Comparison of ENCODE assay signal across 8 mouse cellular contexts in the genomic region with DNA sequence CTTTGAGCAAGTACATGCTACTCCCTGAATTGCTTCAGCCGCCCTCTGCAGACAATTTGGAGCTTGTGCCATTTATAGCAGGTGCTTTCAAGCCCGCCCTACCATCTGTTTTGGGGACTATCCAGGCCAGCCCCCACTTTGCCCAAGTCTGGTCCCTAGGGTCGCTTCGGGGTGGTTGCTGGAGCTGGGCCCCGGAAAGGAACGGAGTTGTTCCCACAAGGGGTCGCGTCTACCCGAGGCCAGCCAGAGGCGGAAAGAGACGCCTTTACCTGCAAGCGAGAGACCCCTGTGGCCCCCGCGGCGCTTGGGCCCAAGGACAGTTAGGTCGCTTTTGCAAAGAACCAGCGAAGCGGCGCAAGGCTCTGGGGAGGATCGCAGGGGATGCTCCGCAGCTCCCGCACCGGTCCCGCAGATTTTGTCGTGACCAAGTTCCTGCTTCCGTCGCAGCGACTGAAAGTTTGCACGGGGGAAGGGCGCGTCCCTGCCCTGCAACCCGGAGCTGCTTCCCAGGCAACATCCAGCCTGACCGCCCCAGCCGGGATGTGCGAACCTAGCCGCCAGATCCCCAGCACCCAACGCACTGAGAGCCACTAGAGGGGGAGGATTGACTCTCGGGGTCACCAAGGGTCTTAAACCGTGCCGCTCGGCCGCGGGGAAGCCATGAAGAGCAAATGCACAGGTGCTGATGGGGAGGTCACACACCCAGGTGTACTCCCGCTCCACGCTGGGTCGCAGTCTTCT. TPM values are rescaled to one million over a fixed set of nuclear protein-coding genes. Genes with fewer than 3 reads are reported as not detected.
DNase-seq lines count a peak whose midpoint lies in the region; ATAC-seq and TF ChIP-seq lines count a peak whose summit lies in the region.

Gene Mansc1, minus strand, starts transcription at position 542 of the 741 bp plus-strand sequence.

- H3K4me3 ChIP-seq in layer of hippocampus, adult 2 months: peak within 1 kb of the TSS; percentile 81
- peak within 1 kb of the TSS; percentile 45 for H3K4me3 ChIP-seq in hindbrain, embryonic 16.5 days (ENCODE audit: low read length)
- peak within 1 kb of the TSS; percentile 63 for H3K4me3 ChIP-seq in limb, embryonic 10.5 days
- H3K4me3 ChIP-seq in small intestine, adult 2 months (ENCODE audit: low read depth, low read length): peak within 1 kb of the TSS; percentile 96

- DNase-seq in layer of hippocampus, adult 2 months (ENCODE audit: low spot score in 2 of 2): peak in 1 of 2 experiments; percentile 56
- no peak for DNase-seq in layer of hippocampus, adult 9-10 months (ENCODE audit: low spot score)
- peak; percentile 27 for DNase-seq in gastrocnemius, postnatal 25 days
- DNase-seq in limb, embryonic 10.5 days (ENCODE audit: low spot score): peak; percentile 59

- H3K36me3 ChIP-seq in hindbrain, embryonic 16.5 days (ENCODE audit: control insufficient read depth, insufficient read depth, low read length): no peaks in the 10 kb centered on the region
- no peaks in the 10 kb centered on the region for H3K36me3 ChIP-seq in limb, embryonic 10.5 days
- H3K36me3 ChIP-seq in small intestine, adult 2 months (ENCODE audit: control insufficient read depth, insufficient read depth, low read length): no peaks in the 10 kb centered on the region

- H3K4me1 ChIP-seq in hindbrain, embryonic 16.5 days (ENCODE audit: control insufficient read depth, insufficient read depth, low read depth, low read length): peaks cover 6% of the 10 kb centered on the region; the same call in 1 of the 2 replicates
- peaks cover 12% of the 10 kb centered on the region for H3K4me1 ChIP-seq in limb, embryonic 10.5 days
- H3K4me1 ChIP-seq in small intestine, adult 2 months (ENCODE audit: control insufficient read depth, insufficient read depth, insufficient read length, low read length): no peaks in the 10 kb centered on the region; the same call in 1 of the 2 replicates

- WGBS in hindbrain, embryonic 16.5 days: 1% methylated on average over 46 of the region's 46 CpGs
- under 1% methylated on average over 46 of the region's 46 CpGs for WGBS in limb, embryonic 10.5 days
- WGBS in small intestine, adult 2 months: under 1% methylated on average over 46 of the region's 46 CpGs

- TF ChIP-seq POLR2A in small intestine, adult 2 months (IDR thresholded peaks at IDR 0.05; ENCODE audit: low read depth, low read length): peak; percentile 16; the same call in 1 of the 2 replicates

- H3K9me3 ChIP-seq in hindbrain, embryonic 16.5 days (ENCODE audit: control insufficient read depth, low read length): no peaks in the 10 kb centered on the region
- no peaks in the 10 kb centered on the region for H3K9me3 ChIP-seq in limb, embryonic 10.5 days (replicated peaks)

- H3K4me2 ChIP-seq in hindbrain, embryonic 16.5 days (ENCODE audit: low read length): peak within 1 kb of the TSS; percentile 78

- peak within 1 kb of the TSS; percentile 89 for H3K27ac ChIP-seq in layer of hippocampus, adult 2 months
- H3K27ac ChIP-seq in hindbrain, embryonic 16.5 days (ENCODE audit: low read depth, low read length): no peak within 1 kb of the TSS
- peak within 1 kb of the TSS; percentile 57 for H3K27ac ChIP-seq in limb, embryonic 10.5 days
- H3K27ac ChIP-seq in small intestine, adult 2 months (ENCODE audit: insufficient read depth, low read depth, low read length): peak within 1 kb of the TSS; percentile 46

- H3K9ac ChIP-seq in hindbrain, embryonic 16.5 days (ENCODE audit: low read depth, low read length): peak within 1 kb of the TSS; percentile 50

- H3K27me3 ChIP-seq in hindbrain, embryonic 16.5 days (replicated peaks; ENCODE audit: control insufficient read depth, insufficient read depth, low read length): peaks cover 3% of the 10 kb centered on the region
- H3K27me3 ChIP-seq in limb, embryonic 10.5 days (ENCODE audit: low read depth, poor library complexity, severe bottlenecking): peaks cover 41% of the 10 kb centered on the region
- H3K27me3 ChIP-seq in small intestine, adult 2 months (ENCODE audit: control insufficient read depth, insufficient read depth, low read length): no peaks in the 10 kb centered on the region

- ATAC-seq in common myeloid progenitor, adult 5-6 weeks (replicated peaks; ENCODE audit: low read depth, poor library complexity, severe bottlenecking): peak; percentile 64
- ATAC-seq in hindbrain, embryonic 16.5 days: peak; percentile 73
- peak; percentile 68 for ATAC-seq in megakaryocyte progenitor cell, adult 5-6 weeks (replicated peaks; ENCODE audit: poor library complexity)

- no peak; the same call in 1 of the 2 replicates for TF ChIP-seq CTCF in layer of hippocampus, adult 2 months (conservative IDR thresholded peaks at IDR 0.05)
- TF ChIP-seq CTCF in small intestine, adult 2 months (IDR thresholded peaks at IDR 0.05; ENCODE audit: extremely low read depth, insufficient read length, insufficient replicate concordance, low read depth, low read length): no peak

RNA-seq across cellular contexts. Expression of gene Mansc1, which starts in this region (rescaled TPM):
- 1 to 10 TPM; 9.1 TPM for total RNA-seq in layer of hippocampus, adult 2 months (2021)
- 4.8 and 6.1 TPM in 2 replicates for total RNA-seq in common myeloid progenitor, adult 5-6 weeks (2017)
- 1 to 10 TPM; 1.3 TPM for total RNA-seq in gastrocnemius, postnatal 25 days (2021)
- polyA plus RNA-seq in hindbrain, embryonic 16.5 days (2015; fragmentation: Nextera tagmentation; extraction: Ambion mirVana): 1.3 and 1.7 TPM in 2 replicates
- 0.33 and 0.51 TPM in 2 replicates for polyA plus RNA-seq in limb, embryonic 10.5 days (2016; fragmentation: Nextera tagmentation; extraction: Ambion mirVana)
- total RNA-seq in megakaryocyte progenitor cell, adult 5-6 weeks (2015): 7.3 and 8.1 TPM in 2 replicates
- 2.7 and 3.3 TPM in 2 replicates for total RNA-seq in megakaryocyte progenitor cell, adult 5-6 weeks (2017)
- polyA plus RNA-seq in small intestine, adult 2 months (2012; rRNA removed): 6.9 and 7.7 TPM in 2 replicates

Comparison
In these comparisons a context has a peak if more than half of its experiments do, and no peak if none do; other contexts are left out.
1. Peak in DNase-seq, H3K4me3 ChIP-seq and H3K27ac ChIP-seq in limb, embryonic 10.5 days; RNA of the gene not detected or under 1 TPM.
2. H3K4me3 ChIP-seq: peak in every context shown above with its lines; median percentile 96 in small intestine, adult 2 months; 81 in layer of hippocampus, adult 2 months; 63 in limb, embryonic 10.5 days; 45 in hindbrain, embryonic 16.5 days.